Mouse (Mus musculus) kidney, adult 2 months (tissue): ENCODE data around the gene Aldh3a1. TPM values are rescaled to one million over a fixed set of nuclear protein-coding genes. Genes with fewer than 3 reads are reported as not detected.

ENCODE experiments used
- DNase-seq: peaks from one replicate; pipeline ENCODE4 v3.0.0; 2021
- H3K27ac ChIP-seq: fragments of 200-500 bp; 2 replicates; pipeline ENCODE4 v1.5.1; 2012; ENCODE audit warnings: low read depth, low read length, control low read depth, inconsistent platforms; ENCODE audit not compliant: insufficient read depth
- H3K27me3 ChIP-seq: fragments of 200-500 bp; replicated peaks from 2 replicates; pipeline ENCODE4 v1.6.1; 2012; ENCODE audit warnings: mild to moderate bottlenecking, moderate library complexity, low read length, inconsistent platforms; ENCODE audit not compliant: control insufficient read depth, insufficient read depth
- H3K36me3 ChIP-seq: fragments of 200-500 bp; 2 replicates; pipeline ENCODE4 v1.6.1; 2012; ENCODE audit warnings: mild to moderate bottlenecking, moderate library complexity, low read length, inconsistent platforms; ENCODE audit not compliant: control insufficient read depth, insufficient read depth
- H3K4me1 ChIP-seq: fragments of 200-500 bp; 2 replicates; pipeline ENCODE4 v1.6.1; 2011; ENCODE audit warnings: low read length; ENCODE audit not compliant: control insufficient read depth, insufficient read depth
- H3K4me3 ChIP-seq: fragments of 200-500 bp; 2 replicates; pipeline ENCODE4 v1.5.1; 2011; ENCODE audit warnings: mild to moderate bottlenecking, low read depth, low read length, control low read depth; ENCODE audit not compliant: insufficient read depth
- CTCF ChIP-seq: fragments of 200-500 bp; conservative IDR thresholded peaks from 2 replicates; pipeline ENCODE4 v1.5.1; 2011; ENCODE audit warnings: low read depth, mild to moderate bottlenecking, control low read depth, low read length, moderate library complexity, mixed read lengths; ENCODE audit not compliant: insufficient read depth, insufficient read length
- POLR2A ChIP-seq: fragments of 200-500 bp; IDR thresholded peaks from one replicate; pipeline ENCODE4 v1.6.1; 2011; ENCODE audit warnings: low read depth, low read length, control low read depth
- whole genome bisulfite sequencing: fragments of 180-500 bp; shearing (Covaris S2); methylation state at CpG from one replicate; pipeline ENCODE4 v1.1.7; 2018; 5-methylcytosine and 5-hydroxymethylcytosine counted together
- polyA plus RNA-seq: library from polyadenylated mRNA; depleted of rRNA; stranded (reverse); fragments of >200 nt; gene quantifications from 2 replicates; pipeline ENCODE4 v1.2.3, GENCODE M21; 2012; rRNA removed

Aldh3a1 gene
- polyA plus RNA-seq, result 1.1 and 1.3 TPM in 2 replicates

DNA sequence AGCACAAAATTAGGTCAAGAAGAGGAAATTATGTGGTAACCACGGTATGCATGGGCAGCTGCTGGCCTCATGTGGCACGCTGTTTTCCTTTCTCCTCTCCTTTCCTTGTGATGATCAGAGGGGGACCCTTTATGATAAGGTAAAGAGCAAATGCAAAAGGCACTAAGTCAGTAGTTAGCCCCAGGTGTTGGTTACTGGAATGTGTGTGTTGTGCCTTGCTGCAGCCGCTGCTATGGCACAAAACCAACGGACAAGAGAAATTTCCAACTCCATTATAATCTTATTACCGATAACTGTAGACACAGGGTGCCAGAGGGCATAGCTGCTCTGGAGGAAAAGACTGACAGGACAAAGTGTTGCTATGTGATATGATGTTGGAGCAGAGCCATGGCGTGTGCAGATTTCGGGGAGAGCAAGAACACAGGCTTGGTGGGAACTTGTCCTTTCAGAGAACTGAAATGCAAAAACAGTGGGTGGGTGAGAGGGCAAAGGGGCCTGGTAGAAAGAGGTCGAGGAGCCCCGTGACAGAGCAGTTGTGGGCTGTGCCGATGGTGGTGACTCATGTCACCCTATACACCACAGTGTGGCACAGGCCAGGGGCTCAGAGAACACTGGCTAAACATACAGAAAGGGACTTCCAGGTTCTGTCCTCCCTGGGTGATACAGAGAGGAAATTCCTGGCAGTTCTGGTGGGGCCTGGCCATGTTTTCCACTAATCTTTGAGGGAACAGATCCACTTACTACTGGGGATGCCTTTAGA lies at the start of gene Aldh3a1:
TSS of gene Aldh3a1 (plus strand) at position 51 of the 760 bp plus-strand sequence.
- no peaks in the 10 kb centered on the region for H3K36me3 ChIP-seq
- H3K4me1 ChIP-seq, result no peaks in the 10 kb centered on the region
- H3K27me3 ChIP-seq, result no peaks in the 10 kb centered on the region
- 55% methylated on average over 10 of the region's 10 CpGs for WGBS
- H3K27ac ChIP-seq, result no peak within 1 kb of the TSS
- H3K4me3 ChIP-seq, result no peak within 1 kb of the TSS
- TF ChIP-seq POLR2A, result no peak
- no peak for TF ChIP-seq CTCF
- no peak for DNase-seq

DNA sequence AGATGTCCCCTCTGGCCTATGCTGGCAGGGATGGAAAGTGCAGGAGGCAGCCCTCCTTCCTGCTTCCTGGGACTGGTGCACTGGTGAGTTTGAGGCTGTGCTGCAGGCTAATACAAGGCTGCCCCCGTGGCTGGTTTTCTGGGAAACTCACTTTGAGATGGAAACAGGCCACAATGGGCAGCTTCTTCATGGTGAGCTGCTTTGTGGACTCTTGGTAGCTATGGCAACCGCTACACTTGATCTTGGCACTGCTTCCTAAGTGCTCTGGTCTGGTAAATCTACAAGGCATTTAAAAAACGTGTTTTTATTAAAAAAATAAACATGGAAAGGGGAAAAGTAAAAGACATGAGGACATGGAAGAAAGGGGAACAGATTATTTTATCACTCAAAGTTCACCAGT lies 49.2 kb upstream of the Aldh3a1 start:
- 66% methylated on average over 3 of the region's 3 CpGs for WGBS
- H3K27me3 ChIP-seq, result no peaks in the 10 kb centered on the region
- DNase-seq, result no peak
- no peak overlapping the region for H3K4me3 ChIP-seq
- TF ChIP-seq CTCF (no peak), POLR2A (no peak)
- peaks cover 1% of the 10 kb centered on the region; the same call in 1 of the 2 replicates for H3K36me3 ChIP-seq
- no peak overlapping the region for H3K27ac ChIP-seq
- no peaks in the 10 kb centered on the region for H3K4me1 ChIP-seq

GRCm38 (mm10) chr11:61159796-61160732 lies 47.3 kb upstream of the Aldh3a1 start:
- DNase-seq, result no peak
- H3K4me1 ChIP-seq, result no peaks in the 10 kb centered on the region
- no peak overlapping the region for H3K4me3 ChIP-seq
- 64% methylated on average over 11 of the region's 11 CpGs for WGBS
- peaks cover 1% of the 10 kb centered on the region; the same call in 1 of the 2 replicates for H3K36me3 ChIP-seq
- H3K27me3 ChIP-seq, result no peaks in the 10 kb centered on the region
- no peak for TF ChIP-seq CTCF
- no peak for TF ChIP-seq POLR2A
- H3K27ac ChIP-seq, result no peak overlapping the region

DNA sequence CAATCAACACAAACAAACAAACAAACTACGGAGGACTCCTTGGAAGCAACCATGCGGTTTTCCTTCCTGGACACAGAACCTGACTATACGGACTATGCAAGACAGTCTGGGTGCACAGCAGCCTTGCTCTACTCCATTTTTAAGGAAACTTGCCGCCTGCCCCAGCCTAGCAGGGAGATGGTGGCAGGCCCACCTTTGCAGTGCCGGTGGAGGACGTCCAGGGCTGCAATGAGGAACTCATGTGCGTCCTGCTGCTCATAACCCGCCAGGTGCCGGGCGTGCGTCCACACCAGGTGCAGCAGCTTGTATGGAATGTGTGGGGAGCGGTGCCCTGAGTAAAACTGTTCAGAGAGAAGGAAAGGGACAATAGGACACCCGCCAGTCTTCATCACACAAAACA lies 46.2 kb upstream of the Aldh3a1 start:
- H3K36me3 ChIP-seq, result peaks cover 1% of the 10 kb centered on the region
- no peak for DNase-seq
- 91% methylated on average over 13 of the region's 13 CpGs for WGBS

GRCm38 (mm10) chr11:61162776-61163175 lies 44.6 kb upstream of the Aldh3a1 start:
- no peak overlapping the region for H3K4me3 ChIP-seq
- WGBS, result 94% methylated on average over 14 of the region's 14 CpGs

More for the DNA sequence above, 46.2 kb upstream of the Aldh3a1 start:
- Histone ChIP-seq H3K27me3 (no peaks in the 10 kb centered on the region), H3K4me1 (no peaks in the 10 kb centered on the region), H3K4me3 (no peak overlapping the region), H3K27ac (no peak overlapping the region)
- TF ChIP-seq CTCF (no peak), POLR2A (no peak)

GRCm38 (mm10) chr11:61163341-61163740 lies 44.0 kb upstream of the Aldh3a1 start:
- Histone ChIP-seq H3K4me1 (no peaks in the 10 kb centered on the region), H3K27me3 (no peaks in the 10 kb centered on the region), H3K36me3 (peaks cover 1% of the 10 kb centered on the region), H3K27ac (no peak overlapping the region), H3K4me3 (no peak overlapping the region)
- 91% methylated on average over 3 of the region's 3 CpGs for WGBS
- DNase-seq, result no peak
- TF ChIP-seq CTCF, result no peak
- TF ChIP-seq POLR2A, result no peak

More at GRCm38 (mm10) chr11:61162776-61163175, 44.6 kb upstream of the Aldh3a1 start:
- H3K4me1 ChIP-seq, result no peaks in the 10 kb centered on the region
- no peak overlapping the region for H3K27ac ChIP-seq
- H3K36me3 ChIP-seq, result peaks cover 1% of the 10 kb centered on the region
- no peak for DNase-seq
- no peaks in the 10 kb centered on the region for H3K27me3 ChIP-seq
- TF ChIP-seq POLR2A (no peak), CTCF (no peak)
